Mouse (Mus musculus) liver, adult 2 months (tissue): ENCODE data around the gene Gm853.

Experiments
- CTCF ChIP-seq: fragments of 200-500 bp; IDR thresholded peaks from 2 replicates; pipeline ENCODE4 v1.5.1; 2011; ENCODE audit warnings: low read depth, low read length, control low read depth
- POLR2A ChIP-seq: fragments of 200-500 bp; IDR thresholded peaks from 2 replicates; pipeline ENCODE4 v1.6.1; 2011; ENCODE audit warnings: low read length, control low read depth; ENCODE audit not compliant: insufficient read depth; ENCODE audit errors: extremely low read depth

DNA sequence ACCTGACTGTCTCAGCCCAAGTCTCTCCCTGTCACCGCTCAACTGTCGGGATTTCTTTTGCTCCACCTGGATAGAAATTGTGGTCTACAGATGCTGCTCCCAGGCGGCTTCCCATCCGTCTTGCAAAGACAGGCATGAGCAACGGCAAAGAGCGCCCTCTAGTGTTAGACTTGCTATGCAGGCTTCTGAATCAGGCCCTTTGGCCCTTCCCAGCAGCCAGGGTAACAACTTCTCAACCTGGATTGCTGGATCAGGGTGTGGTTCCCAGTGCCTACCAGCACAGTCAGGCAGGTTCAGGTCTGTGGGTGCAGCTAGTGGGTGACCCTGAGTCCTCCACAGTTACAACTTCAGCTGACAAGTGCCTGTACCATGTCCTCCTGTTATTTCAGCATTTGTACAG lies 23.9 kb upstream of the Gm853 start:
- TF ChIP-seq CTCF (peak; percentile 83), POLR2A (no peak)
